8 mouse cellular contexts compared by ENCODE assay signal in genomic region chr1:54983339-54983738, GRCm38 (mm10). TPM values are rescaled to one million over a fixed set of nuclear protein-coding genes. Genes with fewer than 3 reads are reported as not detected.
DNase-seq lines count a peak whose midpoint lies in the region; ATAC-seq and TF ChIP-seq lines count a peak whose summit lies in the region.

No protein-coding gene starts in this region.

- no peak overlapping the region for H3K27ac ChIP-seq in midbrain, embryonic 14.5 days (replicated peaks; ENCODE audit: low read depth, low read length)
- no peak overlapping the region for H3K27ac ChIP-seq in midbrain, embryonic 10.5 days (replicated peaks)
- H3K27ac ChIP-seq in neural tube, embryonic 15.5 days (replicated peaks) = no peak overlapping the region

- H3ac ChIP-seq in myocyte (ENCODE audit: control insufficient read depth, insufficient read length) = no peak overlapping the region

- no peak for TF ChIP-seq POLR2A in myocyte (IDR thresholded peaks at IDR 0.05; ENCODE audit: insufficient read length, low read depth)

- intact Hi-C loops in heart, postnatal 25 days (cut with DNase I) = no loop called here

- H3K4me2 ChIP-seq in midbrain, embryonic 14.5 days (ENCODE audit: low read length) = no peak overlapping the region
- no peak overlapping the region for H3K4me2 ChIP-seq in myocyte (ENCODE audit: low read depth)
- H3K4me2 ChIP-seq in neural tube, embryonic 15.5 days = no peak overlapping the region

- ATAC-seq in midbrain, embryonic 14.5 days (ENCODE audit: low FRiP score, low TSS enrichment) = no peak
- ATAC-seq in common myeloid progenitor, adult 5-6 weeks (replicated peaks; ENCODE audit: low read depth, poor library complexity, severe bottlenecking) = peak; percentile 42; the same call in 1 of the 2 replicates
- no peak for ATAC-seq in neural tube, embryonic 15.5 days (ENCODE audit: low FRiP score)

- peaks cover 41% of the 10 kb centered on the region for H3K36me3 ChIP-seq in midbrain, embryonic 14.5 days (ENCODE audit: control insufficient read depth, insufficient read depth, low read length)
- peaks cover 47% of the 10 kb centered on the region for H3K36me3 ChIP-seq in midbrain, embryonic 10.5 days
- peaks cover 35% of the 10 kb centered on the region for H3K36me3 ChIP-seq in myocyte (ENCODE audit: control insufficient read depth, insufficient read depth)
- peaks cover 28% of the 10 kb centered on the region for H3K36me3 ChIP-seq in neural tube, embryonic 15.5 days

- H3K27me3 ChIP-seq in midbrain, embryonic 14.5 days (ENCODE audit: control insufficient read depth, insufficient read depth, low read length) = no peaks in the 10 kb centered on the region
- no peaks in the 10 kb centered on the region for H3K27me3 ChIP-seq in midbrain, embryonic 10.5 days (ENCODE audit: low read depth, poor library complexity, severe bottlenecking)
- no peaks in the 10 kb centered on the region for H3K27me3 ChIP-seq in myocyte (ENCODE audit: control insufficient read depth, insufficient read depth, insufficient read length)
- no peaks in the 10 kb centered on the region for H3K27me3 ChIP-seq in neural tube, embryonic 15.5 days (replicated peaks)

- H3K4me1 ChIP-seq in midbrain, embryonic 14.5 days (ENCODE audit: control insufficient read depth, insufficient read depth, low read length) = no peaks in the 10 kb centered on the region
- H3K4me1 ChIP-seq in midbrain, embryonic 10.5 days = no peaks in the 10 kb centered on the region
- H3K4me1 ChIP-seq in neural tube, embryonic 15.5 days = no peaks in the 10 kb centered on the region

- DNase-seq in heart, adult 18-20 months = peak; percentile 18 to 50
- DNase-seq in heart, postnatal 25 days (ENCODE audit: low spot score) = no peak
- DNase-seq in midbrain, embryonic 14.5 days = peak; percentile 49
- DNase-seq in midbrain, embryonic 10.5 days (ENCODE audit: low spot score) = no peak
- no peak for DNase-seq in testis, postnatal 10 days (ENCODE audit: low spot score)

- no peaks in the 10 kb centered on the region for H3K79me2 ChIP-seq in myocyte (ENCODE audit: control insufficient read depth, insufficient read depth)

- no peaks in the 10 kb centered on the region for H3K9me3 ChIP-seq in midbrain, embryonic 14.5 days (ENCODE audit: control insufficient read depth, low read length)
- H3K9me3 ChIP-seq in midbrain, embryonic 10.5 days (replicated peaks) = no peaks in the 10 kb centered on the region
- H3K9me3 ChIP-seq in neural tube, embryonic 15.5 days (replicated peaks) = no peaks in the 10 kb centered on the region

- no peak overlapping the region for H3K4me3 ChIP-seq in midbrain, embryonic 14.5 days (replicated peaks; ENCODE audit: low read depth, low read length)
- no peak overlapping the region for H3K4me3 ChIP-seq in midbrain, embryonic 10.5 days
- no peak overlapping the region for H3K4me3 ChIP-seq in myocyte
- no peak overlapping the region for H3K4me3 ChIP-seq in neural tube, embryonic 15.5 days (replicated peaks)

- H3K9ac ChIP-seq in midbrain, embryonic 14.5 days (replicated peaks; ENCODE audit: low read length) = no peak overlapping the region
- no peak overlapping the region for H3K9ac ChIP-seq in neural tube, embryonic 15.5 days (replicated peaks)

- WGBS in midbrain, embryonic 14.5 days = 72% methylated on average over 3 of the region's 3 CpGs
- WGBS in midbrain, embryonic 10.5 days = 67% methylated on average over 3 of the region's 3 CpGs
- 72% methylated on average over 3 of the region's 3 CpGs for WGBS in neural tube, embryonic 15.5 days

TF ChIP-seq in myocyte, 11 proteins besides CTCF, POLR2A, EP300 and RAD21:
- TF ChIP-seq POLR2AphosphoS2 (IDR thresholded peaks at IDR 0.05; ENCODE audit: insufficient read length, low read depth) (peak; percentile 3), REST (IDR thresholded peaks at IDR 0.05; ENCODE audit: insufficient read depth, insufficient read length) (no peak)

RNA-seq across cellular contexts. Expression of gene Sf3b1, which starts 43.9 kb away (rescaled TPM):
- 10 to 100 TPM; 66.1 to 77.2 TPM for total RNA-seq in heart, adult 18-20 months (2021)
- 10 to 100 TPM; 69.3 to 87.4 TPM for total RNA-seq in heart, postnatal 25 days (2021)
- 339 and 395 TPM in 2 replicates for polyA plus RNA-seq in midbrain, embryonic 14.5 days (2014; fragmentation: Nextera tagmentation; extraction: Ambion mirVana)
- polyA plus RNA-seq in midbrain, embryonic 10.5 days (2016; fragmentation: Nextera tagmentation; extraction: Ambion mirVana) = 286 and 291 TPM in 2 replicates
- total RNA-seq in common myeloid progenitor, adult 5-6 weeks (2017) = 307 and 355 TPM in 2 replicates
- 31.8 TPM for polyA plus RNA-seq in myocyte (2012; fragmentation: generic; extraction: Trizol)
- polyA plus RNA-seq in neural tube, embryonic 15.5 days (2015; fragmentation: Nextera tagmentation; extraction: Ambion mirVana) = 258 and 272 TPM in 2 replicates

RNA-seq across cellular contexts. Expression of gene Ankrd44, which starts 57.2 kb away (rescaled TPM):
- 10 to 100 TPM in 1 of 2 experiments, 1 to 10 TPM in 1; 7.5 to 15.7 TPM for total RNA-seq in heart, adult 18-20 months (2021)
- total RNA-seq in heart, postnatal 25 days (2021) = 10 to 100 TPM; 12.1 to 12.8 TPM
- polyA plus RNA-seq in midbrain, embryonic 14.5 days (2014; fragmentation: Nextera tagmentation; extraction: Ambion mirVana) = 37.0 and 39.1 TPM in 2 replicates
- 7.8 and 10.8 TPM in 2 replicates for polyA plus RNA-seq in midbrain, embryonic 10.5 days (2016; fragmentation: Nextera tagmentation; extraction: Ambion mirVana)
- 38.8 and 51.0 TPM in 2 replicates for total RNA-seq in common myeloid progenitor, adult 5-6 weeks (2017)
- polyA plus RNA-seq in myocyte (2012; fragmentation: generic; extraction: Trizol) = 4.6 TPM
- polyA plus RNA-seq in neural tube, embryonic 15.5 days (2015; fragmentation: Nextera tagmentation; extraction: Ambion mirVana) = 21.4 and 23.1 TPM in 2 replicates

Comparison
In these comparisons a context has a peak if more than half of its experiments do, and no peak if none do; other contexts are left out.
1. DNase-seq: peak in heart, adult 18-20 months (2 of 2) and midbrain, embryonic 14.5 days (single experiment); none in heart, postnatal 25 days (single experiment), midbrain, embryonic 10.5 days (single experiment) and testis, postnatal 10 days (single experiment).